Mouse (Mus musculus) intestine, postnatal 0 days (tissue): Measurements from ENCODE around the gene Rps8. TPM values are rescaled to one million over a fixed set of nuclear protein-coding genes. Genes with fewer than 3 reads are reported as not detected.

ENCODE experiments used
- ATAC-seq: fragments of 200-750 bp; cut with Nextera tagmentation; 2 replicates; pipeline ENCODE4 v1.8.0; 2017; ENCODE audit warnings: mild to moderate bottlenecking, moderate TSS enrichment, moderate library complexity
- H3K27ac ChIP-seq: fragments of 300-500 bp; sonication (generic); 2 replicates; pipeline ENCODE4 v1.5.1; 2014; ENCODE audit warnings: mild to moderate bottlenecking, low read depth, low read length, moderate library complexity
- H3K27me3 ChIP-seq: fragments of 300-500 bp; sonication (generic); replicated peaks from 2 replicates; pipeline ENCODE4 v1.6.1; 2014; ENCODE audit warnings: low read length, mixed read lengths; ENCODE audit not compliant: control insufficient read depth, insufficient read depth
- H3K36me3 ChIP-seq: fragments of 300-500 bp; sonication (generic); 2 replicates; pipeline ENCODE4 v1.6.1; 2014; ENCODE audit warnings: mild to moderate bottlenecking, moderate library complexity; ENCODE audit not compliant: control insufficient read depth, insufficient read depth
- H3K4me1 ChIP-seq: fragments of 300-500 bp; sonication (generic); replicated peaks from 2 replicates; pipeline ENCODE4 v1.6.1; 2014; ENCODE audit warnings: antibody characterized with exemption, low read length, mixed read lengths; ENCODE audit not compliant: control insufficient read depth, insufficient read depth
- H3K4me2 ChIP-seq: fragments of 300-500 bp; sonication (generic); replicated peaks from 2 replicates; pipeline ENCODE4 v1.6.1; 2014; ENCODE audit warnings: low read depth, mild to moderate bottlenecking, moderate library complexity
- H3K4me3 ChIP-seq: fragments of 300-500 bp; sonication (generic); 2 replicates; pipeline ENCODE4 v1.5.1; 2014; ENCODE audit warnings: low read depth, low read length
- H3K9ac ChIP-seq: fragments of 300-500 bp; sonication (generic); 2 replicates; pipeline ENCODE4 v1.6.1; 2014; ENCODE audit warnings: mild to moderate bottlenecking, low read depth, low read length
- H3K9me3 ChIP-seq: fragments of 300-500 bp; sonication (generic); 2 replicates; pipeline ENCODE4 v1.6.1; 2016; ENCODE audit warnings: mixed run types; ENCODE audit not compliant: control insufficient read depth
- CTCF ChIP-seq: sonication (generic); IDR thresholded peaks from 2 replicates; pipeline ENCODE4 v1.5.1; 2016; ENCODE audit warnings: low read depth, mild to moderate bottlenecking, control low read depth, antibody characterized with exemption, moderate library complexity
- WGBS: fragments of 180-500 bp; shearing (Covaris S2); extraction: QIAGEN DNeasy Blood & Tissue Kit; methylation state at CpG from one replicate; pipeline ENCODE4 v1.1.7; 2014; 5-methylcytosine and 5-hydroxymethylcytosine counted together
- polyA plus RNA-seq: library from polyadenylated mRNA; unstranded; fragments of >200 nt; fragmentation: Nextera tagmentation; extraction: Ambion mirVana; gene quantifications from 2 replicates; pipeline ENCODE4 v1.2.1, GENCODE M21; 2015

The Rps8 gene
- polyA plus RNA-seq, 1 experiment from 2014 or later, result 563 TPM

- Histone ChIP-seq H3K36me3 (peaks cover 8% of the 10 kb centered on the region), H3K27ac (no peak overlapping the region), H3K4me1 (0 out of 2 replicates have a peak, but pooled peaks cover 9% of the 10 kb centered on the region), H3K9me3 (no peaks in the 10 kb centered on the region), H3K9ac (no peak overlapping the region), H3K4me3 (no peak overlapping the region), H3K4me2 (no peak overlapping the region), H3K27me3 (no peaks in the 10 kb centered on the region)
- WGBS, result 77% methylated on average over 7 of the region's 9 CpGs
- ATAC-seq, result no peak
- no peak for TF ChIP-seq CTCF
These were observed 32.4 kb downstream of the Rps8 start for GRCm38 (mm10) chr4:117123546-117124217.

- H3K27ac ChIP-seq, result no peak overlapping the region
- WGBS, result 76% methylated on average over 4 of the region's 4 CpGs
- ATAC-seq, result no peak
- no peaks in the 10 kb centered on the region for H3K9me3 ChIP-seq
- H3K27me3 ChIP-seq, result no peaks in the 10 kb centered on the region
- no peak overlapping the region for H3K4me2 ChIP-seq
- H3K4me1 ChIP-seq, result 0 out of 2 replicates have a peak, but pooled peaks cover 9% of the 10 kb centered on the region
- H3K36me3 ChIP-seq, result no peaks in the 10 kb centered on the region; the same call in 1 of the 2 replicates
- TF ChIP-seq CTCF, result no peak
- H3K9ac ChIP-seq, result no peak overlapping the region
- no peak overlapping the region for H3K4me3 ChIP-seq
These were observed 33.8 kb downstream of the Rps8 start for GRCm38 (mm10) chr4:117122209-117122608.

- peak overlapping the region; percentile 98 for H3K4me2 ChIP-seq
- peak overlapping the region; percentile 53 for H3K4me3 ChIP-seq
- H3K27me3 ChIP-seq, result no peaks in the 10 kb centered on the region
- peak overlapping the region; percentile 63 for H3K27ac ChIP-seq
- peak overlapping the region; percentile 50 for H3K9ac ChIP-seq
- peak; percentile 88 for ATAC-seq
- no peaks in the 10 kb centered on the region; the same call in 1 of the 2 replicates for H3K36me3 ChIP-seq
- TF ChIP-seq CTCF, result peak; percentile 96
- under 1% methylated on average over 69 of the region's 69 CpGs for WGBS
- H3K4me1 ChIP-seq, result 0 out of 2 replicates have a peak, but pooled peaks cover 7% of the 10 kb centered on the region
- H3K9me3 ChIP-seq, result no peaks in the 10 kb centered on the region
These were observed 35.3 kb downstream of the Rps8 start for GRCm38 (mm10) chr4:117120445-117121414.

GRCm38 (mm10) chr4:117120052-117120444 lies 36.0 kb downstream of the Rps8 start:
- Histone ChIP-seq H3K4me3 (peak overlapping the region; percentile 53), H3K9ac (peak overlapping the region; percentile 28), H3K27me3 (no peaks in the 10 kb centered on the region), H3K9me3 (no peaks in the 10 kb centered on the region), H3K4me1 (0 out of 2 replicates have a peak, but pooled peaks cover under 1% of the 10 kb centered on the region), H3K4me2 (peak overlapping the region; percentile 98), H3K27ac (peak overlapping the region; percentile 63), H3K36me3 (no peaks in the 10 kb centered on the region; the same call in 1 of the 2 replicates)
- no peak for TF ChIP-seq CTCF
- WGBS, result 4% methylated on average over 10 of the region's 10 CpGs
- 0 out of 2 replicates have a peak, but pooled peaks have one; percentile 2 for ATAC-seq

GRCm38 (mm10) chr4:117119636-117120035 lies 36.4 kb downstream of the Rps8 start:
- H3K4me1 ChIP-seq, result no peaks in the 10 kb centered on the region
- peak overlapping the region; percentile 98 for H3K4me2 ChIP-seq
- 73% methylated on average over 5 of the region's 5 CpGs for WGBS
- peak overlapping the region; percentile 53; the same call in 1 of the 2 replicates for H3K4me3 ChIP-seq
- no peak for TF ChIP-seq CTCF
- no peaks in the 10 kb centered on the region for H3K9me3 ChIP-seq
- H3K36me3 ChIP-seq, result no peaks in the 10 kb centered on the region; the same call in 1 of the 2 replicates
- no peaks in the 10 kb centered on the region for H3K27me3 ChIP-seq
- no peak for ATAC-seq
- H3K9ac ChIP-seq, result 0 out of 2 replicates have a peak overlapping the region, but pooled peaks have one; percentile 28
- peak overlapping the region; percentile 63; the same call in 1 of the 2 replicates for H3K27ac ChIP-seq

GRCm38 (mm10) chr4:117117931-117118330 lies 38.1 kb downstream of the Rps8 start:
- Histone ChIP-seq H3K36me3 (no peaks in the 10 kb centered on the region; the same call in 1 of the 2 replicates), H3K27ac (no peak overlapping the region), H3K27me3 (no peaks in the 10 kb centered on the region), H3K9me3 (no peaks in the 10 kb centered on the region), H3K4me3 (no peak overlapping the region), H3K9ac (no peak overlapping the region), H3K4me1 (no peaks in the 10 kb centered on the region), H3K4me2 (no peak overlapping the region)
- TF ChIP-seq CTCF, result no peak
- ATAC-seq, result no peak
- 87% methylated on average over 7 of the region's 7 CpGs for WGBS
